Mouse (Mus musculus): ENCODE data around the gene Lrrc4b. TPM values are rescaled to one million over a fixed set of nuclear protein-coding genes. Genes with fewer than 3 reads are reported as not detected.
A peak's percentile ranks its signal among the peaks of the same experiment; 100 is the strongest.

Gene Lrrc4b
- polyA plus RNA-seq (2015; fragmentation: Nextera tagmentation; extraction: Ambion mirVana) = not detected in 2 replicates

DNA sequence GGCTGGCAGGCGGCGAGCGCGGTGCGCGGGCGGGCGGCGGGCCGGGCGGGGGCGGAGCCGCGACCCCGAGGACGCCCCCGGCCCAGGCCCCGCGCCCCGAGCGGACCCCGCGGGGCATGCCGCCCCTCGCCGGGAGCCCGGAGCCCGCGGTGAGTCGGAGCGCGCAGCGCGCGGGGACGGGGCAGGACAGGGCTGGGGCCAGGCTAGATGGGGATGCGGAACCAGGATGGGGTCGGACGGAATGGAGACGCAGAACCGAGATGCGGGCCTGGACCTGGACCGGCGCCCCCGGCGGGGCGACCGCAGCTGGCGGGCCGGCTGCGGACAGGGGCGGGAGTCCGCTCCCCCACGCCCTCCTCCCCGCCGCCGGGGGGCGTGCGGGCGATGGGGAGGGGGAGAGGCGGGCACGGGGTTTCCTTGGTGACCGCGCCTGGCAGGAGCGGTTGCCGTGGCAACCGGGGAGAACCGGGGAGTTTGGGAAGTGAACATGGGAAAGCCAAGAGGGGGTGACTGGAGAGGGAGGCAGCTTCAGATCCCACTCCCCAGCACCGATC lies at the start of gene Lrrc4b:
Gene Lrrc4b, plus strand, starts transcription at position 51 of the 554 bp plus-strand sequence.
- H3K9ac ChIP-seq (ENCODE audit: low read depth, low read length) = no peak within 1 kb of the TSS

DNA sequence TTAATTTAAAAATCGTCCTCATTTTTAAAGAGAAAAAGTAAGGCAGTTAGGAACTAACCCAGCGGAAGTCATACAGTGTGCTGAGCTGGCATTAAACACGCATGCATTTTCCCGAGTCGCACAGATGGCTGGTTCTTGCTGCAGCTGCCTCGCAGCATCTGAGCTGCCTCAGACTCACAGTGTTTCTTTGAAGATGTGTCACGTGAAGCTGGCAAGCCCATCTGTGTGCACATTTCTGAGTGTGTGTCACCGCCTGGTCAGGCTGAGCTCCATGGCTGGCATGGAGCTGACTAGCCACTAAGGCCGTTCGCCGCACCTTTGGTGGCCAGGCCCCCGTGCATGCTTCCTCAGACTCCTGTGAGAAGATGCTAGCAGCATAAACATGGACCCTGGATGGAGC lies 46.3 kb upstream of the Lrrc4b start:
- Histone ChIP-seq H3K36me3 (ENCODE audit: control insufficient read depth, insufficient read depth) (no peaks in the 10 kb centered on the region), H3K4me1 (ENCODE audit: control insufficient read depth, low read depth, low read length) (peaks cover 2% of the 10 kb centered on the region; the same call in 1 of the 2 replicates), H3K9me3 (replicated peaks; ENCODE audit: control insufficient read depth, low read length) (no peaks in the 10 kb centered on the region), H3K27me3 (ENCODE audit: control insufficient read depth, insufficient read depth, low read depth, low read length) (peaks cover 35% of the 10 kb centered on the region), H3K4me2 (ENCODE audit: low read depth, low read length) (no peak overlapping the region), H3K9ac (ENCODE audit: low read depth, low read length) (no peak overlapping the region), H3K4me3 (ENCODE audit: low read depth, low read length) (no peak overlapping the region), H3K27ac (ENCODE audit: low read length) (no peak overlapping the region)
- WGBS (ENCODE audit: insufficient replicate concordance) = 62% methylated on average over 12 of the region's 12 CpGs
- ATAC-seq (ENCODE audit: low read depth) = no peak

More for the DNA sequence above, at the start of gene Lrrc4b:
- no peak within 1 kb of the TSS for H3K4me3 ChIP-seq (ENCODE audit: low read depth, low read length)
- no peak within 1 kb of the TSS for H3K4me2 ChIP-seq (ENCODE audit: low read depth, low read length)
- ATAC-seq (ENCODE audit: low read depth) = no peak
- WGBS (ENCODE audit: insufficient replicate concordance) = under 1% methylated on average over 39 of the region's 69 CpGs
- H3K27me3 ChIP-seq (ENCODE audit: control insufficient read depth, insufficient read depth, low read depth, low read length) = peaks cover 60% of the 10 kb centered on the region
- peaks cover 8% of the 10 kb centered on the region for H3K4me1 ChIP-seq (ENCODE audit: control insufficient read depth, low read depth, low read length)
- no peaks in the 10 kb centered on the region for H3K36me3 ChIP-seq (ENCODE audit: control insufficient read depth, insufficient read depth)
- H3K27ac ChIP-seq (ENCODE audit: low read length) = no peak within 1 kb of the TSS
- H3K9me3 ChIP-seq (replicated peaks; ENCODE audit: control insufficient read depth, low read length) = no peaks in the 10 kb centered on the region

DNA sequence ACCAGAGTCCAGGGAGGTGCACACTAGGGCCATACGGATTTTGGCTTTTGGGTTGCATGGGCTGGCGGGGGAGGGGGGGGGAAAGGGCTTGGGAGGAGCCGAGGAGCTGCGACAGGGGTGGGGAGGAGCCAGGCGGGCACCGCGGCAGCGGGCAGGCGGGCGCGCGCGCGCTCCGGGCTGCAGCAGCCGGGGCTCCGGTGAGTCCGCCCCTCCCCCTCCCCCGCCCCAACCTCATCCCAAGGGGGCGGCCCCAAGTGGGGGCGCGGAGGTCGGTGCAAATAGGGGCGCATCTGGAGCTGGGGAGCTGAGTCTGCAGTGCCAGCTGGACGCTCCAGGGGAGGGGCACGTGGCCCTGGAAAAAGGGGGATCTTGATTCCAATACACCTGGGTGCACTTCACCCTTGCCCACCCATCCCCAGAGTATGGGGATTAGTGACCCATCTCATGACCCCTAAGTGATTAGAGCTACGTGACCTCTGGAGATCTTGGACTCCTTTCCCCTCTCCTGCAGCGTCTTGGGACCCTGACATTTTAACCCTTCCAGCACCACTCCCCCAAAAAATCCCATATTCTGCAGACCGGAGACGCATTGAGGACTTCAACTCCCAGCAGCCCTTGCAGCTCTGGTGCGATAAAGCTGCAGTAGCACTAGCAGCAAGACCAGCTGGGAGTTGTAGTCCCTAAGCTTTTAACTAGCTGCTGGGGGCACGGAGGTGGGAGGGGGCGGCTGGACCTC lies 44.7 kb upstream of the Lrrc4b start, which contains the start of gene Syt3:
Gene Syt3, plus strand, starts transcription at position 123 of the 736 bp plus-strand sequence.
- WGBS (ENCODE audit: insufficient replicate concordance) = 0% methylated on average over 27 of the region's 33 CpGs
- peak; percentile 24; the same call in 1 of the 2 replicates for ATAC-seq (ENCODE audit: low read depth)
- peaks cover 38% of the 10 kb centered on the region for H3K27me3 ChIP-seq (ENCODE audit: control insufficient read depth, insufficient read depth, low read depth, low read length)
- H3K4me3 ChIP-seq (ENCODE audit: low read depth, low read length) = peak within 1 kb of the TSS; percentile 37
- H3K4me1 ChIP-seq (ENCODE audit: control insufficient read depth, low read depth, low read length) = peaks cover 2% of the 10 kb centered on the region; the same call in 1 of the 2 replicates
- H3K9ac ChIP-seq (ENCODE audit: low read depth, low read length) = 0 out of 2 replicates have a peak within 1 kb of the TSS, but pooled peaks have one; percentile 28
- no peaks in the 10 kb centered on the region for H3K36me3 ChIP-seq (ENCODE audit: control insufficient read depth, insufficient read depth)
- peak within 1 kb of the TSS; percentile 65 for H3K4me2 ChIP-seq (ENCODE audit: low read depth, low read length)
- no peaks in the 10 kb centered on the region for H3K9me3 ChIP-seq (replicated peaks; ENCODE audit: control insufficient read depth, low read length)
- H3K27ac ChIP-seq (ENCODE audit: low read length) = no peak within 1 kb of the TSS

DNA sequence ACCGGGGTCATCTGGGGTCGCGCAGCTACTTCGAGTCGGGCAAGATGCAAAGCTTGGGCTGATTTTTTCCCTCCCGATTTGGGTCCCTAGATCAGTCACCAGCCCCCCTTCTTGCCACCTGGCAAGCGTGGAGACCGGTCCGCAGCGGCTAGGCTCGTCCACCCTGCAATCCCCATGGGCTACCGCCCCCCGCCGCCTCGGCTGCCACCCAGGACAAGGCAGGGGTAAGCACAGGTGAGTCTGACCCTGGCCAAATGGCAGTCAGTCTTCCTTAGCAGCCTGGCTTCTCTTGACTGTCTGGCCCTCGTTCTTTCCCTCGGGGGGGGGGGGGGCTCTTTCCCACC lies 44.1 kb upstream of the Lrrc4b start:
- Histone ChIP-seq H3K9me3 (replicated peaks; ENCODE audit: control insufficient read depth, low read length) (no peaks in the 10 kb centered on the region), H3K27me3 (ENCODE audit: control insufficient read depth, insufficient read depth, low read depth, low read length) (peaks cover 38% of the 10 kb centered on the region), H3K4me3 (ENCODE audit: low read depth, low read length) (peak overlapping the region; percentile 33), H3K9ac (ENCODE audit: low read depth, low read length) (no peak overlapping the region), H3K4me1 (ENCODE audit: control insufficient read depth, low read depth, low read length) (peaks cover 2% of the 10 kb centered on the region; the same call in 1 of the 2 replicates), H3K36me3 (ENCODE audit: control insufficient read depth, insufficient read depth) (no peaks in the 10 kb centered on the region), H3K4me2 (ENCODE audit: low read depth, low read length) (peak overlapping the region; percentile 65), H3K27ac (ENCODE audit: low read length) (no peak overlapping the region)
- 1% methylated on average over 16 of the region's 17 CpGs for WGBS (ENCODE audit: insufficient replicate concordance)
- ATAC-seq (ENCODE audit: low read depth) = no peak

DNA sequence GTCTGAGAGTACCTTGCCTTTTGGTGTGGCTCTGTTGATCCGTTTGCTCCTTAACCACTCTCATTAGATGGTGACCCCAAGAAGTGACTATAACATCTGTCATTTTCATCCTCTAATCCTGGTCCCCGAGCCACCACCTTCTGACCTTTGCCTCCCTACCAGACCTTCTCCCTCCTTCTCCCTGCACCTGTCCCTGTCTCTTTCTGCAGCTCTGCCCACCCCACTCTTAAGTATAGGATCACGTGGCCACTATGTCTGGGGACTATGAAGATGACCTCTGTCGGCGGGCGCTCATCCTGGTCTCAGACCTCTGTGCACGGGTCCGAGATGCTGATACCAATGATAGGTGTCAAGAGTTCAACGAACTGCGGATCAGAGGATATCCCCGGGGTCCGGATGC lies 43.1 kb upstream of the Lrrc4b start, which contains the start of gene 1700008O03Rik:
Gene 1700008O03Rik, minus strand, starts transcription at position 101 of the 400 bp plus-strand sequence.
- Histone ChIP-seq H3K9ac (ENCODE audit: low read depth, low read length) (no peak within 1 kb of the TSS), H3K27ac (ENCODE audit: low read length) (no peak within 1 kb of the TSS), H3K4me2 (ENCODE audit: low read depth, low read length) (peak within 1 kb of the TSS; percentile 65), H3K4me3 (ENCODE audit: low read depth, low read length) (peak within 1 kb of the TSS; percentile 33), H3K27me3 (ENCODE audit: control insufficient read depth, insufficient read depth, low read depth, low read length) (peaks cover 38% of the 10 kb centered on the region), H3K4me1 (ENCODE audit: control insufficient read depth, low read depth, low read length) (peaks cover 2% of the 10 kb centered on the region; the same call in 1 of the 2 replicates), H3K36me3 (ENCODE audit: control insufficient read depth, insufficient read depth) (no peaks in the 10 kb centered on the region), H3K9me3 (replicated peaks; ENCODE audit: control insufficient read depth, low read length) (no peaks in the 10 kb centered on the region)
- ATAC-seq (ENCODE audit: low read depth) = no peak
- WGBS (ENCODE audit: insufficient replicate concordance) = 60% methylated on average over 12 of the region's 12 CpGs

DNA sequence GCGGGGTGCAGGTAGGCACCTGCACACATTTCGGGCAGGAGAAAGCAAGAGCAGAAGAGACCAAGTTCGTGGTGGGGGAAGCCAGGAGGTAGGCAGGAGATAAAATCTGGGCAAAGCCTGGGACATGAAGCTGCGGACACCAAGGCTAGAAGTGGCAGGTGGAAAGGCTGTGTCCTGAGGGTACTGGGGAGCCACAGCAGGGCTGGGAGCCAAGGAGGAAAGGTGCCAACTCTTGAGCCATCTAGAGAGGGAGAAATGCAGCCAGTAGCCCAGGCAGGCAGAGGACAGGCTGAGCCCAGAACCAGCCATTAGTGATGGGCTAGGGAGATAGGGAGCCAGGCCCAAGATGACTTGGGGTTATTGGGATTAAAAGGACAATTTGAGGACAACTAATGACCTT lies 37.0 kb upstream of the Lrrc4b start:
- Histone ChIP-seq H3K4me1 (ENCODE audit: control insufficient read depth, low read depth, low read length) (no peaks in the 10 kb centered on the region), H3K27ac (ENCODE audit: low read length) (no peak overlapping the region), H3K36me3 (ENCODE audit: control insufficient read depth, insufficient read depth) (no peaks in the 10 kb centered on the region), H3K9ac (ENCODE audit: low read depth, low read length) (no peak overlapping the region), H3K27me3 (ENCODE audit: control insufficient read depth, insufficient read depth, low read depth, low read length) (peaks cover 5% of the 10 kb centered on the region; the same call in 1 of the 2 replicates), H3K4me3 (ENCODE audit: low read depth, low read length) (no peak overlapping the region), H3K4me2 (ENCODE audit: low read depth, low read length) (no peak overlapping the region), H3K9me3 (replicated peaks; ENCODE audit: control insufficient read depth, low read length) (no peaks in the 10 kb centered on the region)
- no peak for ATAC-seq (ENCODE audit: low read depth)
- 46% methylated on average over 4 of the region's 4 CpGs for WGBS (ENCODE audit: insufficient replicate concordance)

DNA sequence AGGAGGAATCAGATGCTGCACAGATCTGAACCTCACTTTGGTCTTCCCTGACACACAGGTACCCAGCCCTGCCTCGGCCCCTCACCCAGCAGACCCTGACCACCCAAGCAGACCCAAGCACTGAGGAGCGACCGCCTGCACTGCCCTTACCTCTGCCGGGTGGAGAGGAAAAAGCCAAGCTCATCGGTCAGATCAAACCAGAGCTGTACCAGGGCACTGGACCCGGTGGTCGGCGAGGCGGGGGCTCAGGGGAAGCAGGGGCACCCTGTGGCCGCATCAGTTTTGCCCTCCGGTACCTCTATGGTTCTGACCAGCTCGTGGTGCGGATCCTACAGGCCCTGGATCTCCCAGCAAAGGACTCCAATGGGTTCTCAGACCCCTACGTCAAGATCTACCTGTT lies 36.5 kb upstream of the Lrrc4b start:
- WGBS (ENCODE audit: insufficient replicate concordance) = 66% methylated on average over 14 of the region's 14 CpGs
- H3K36me3 ChIP-seq (ENCODE audit: control insufficient read depth, insufficient read depth) = no peaks in the 10 kb centered on the region
- H3K4me3 ChIP-seq (ENCODE audit: low read depth, low read length) = no peak overlapping the region
- no peak for ATAC-seq (ENCODE audit: low read depth)
- peaks cover 5% of the 10 kb centered on the region; the same call in 1 of the 2 replicates for H3K27me3 ChIP-seq (ENCODE audit: control insufficient read depth, insufficient read depth, low read depth, low read length)
- no peak overlapping the region for H3K27ac ChIP-seq (ENCODE audit: low read length)
- H3K4me1 ChIP-seq (ENCODE audit: control insufficient read depth, low read depth, low read length) = no peaks in the 10 kb centered on the region
- no peak overlapping the region for H3K4me2 ChIP-seq (ENCODE audit: low read depth, low read length)
- no peaks in the 10 kb centered on the region for H3K9me3 ChIP-seq (replicated peaks; ENCODE audit: control insufficient read depth, low read length)
- no peak overlapping the region for H3K9ac ChIP-seq (ENCODE audit: low read depth, low read length)

DNA sequence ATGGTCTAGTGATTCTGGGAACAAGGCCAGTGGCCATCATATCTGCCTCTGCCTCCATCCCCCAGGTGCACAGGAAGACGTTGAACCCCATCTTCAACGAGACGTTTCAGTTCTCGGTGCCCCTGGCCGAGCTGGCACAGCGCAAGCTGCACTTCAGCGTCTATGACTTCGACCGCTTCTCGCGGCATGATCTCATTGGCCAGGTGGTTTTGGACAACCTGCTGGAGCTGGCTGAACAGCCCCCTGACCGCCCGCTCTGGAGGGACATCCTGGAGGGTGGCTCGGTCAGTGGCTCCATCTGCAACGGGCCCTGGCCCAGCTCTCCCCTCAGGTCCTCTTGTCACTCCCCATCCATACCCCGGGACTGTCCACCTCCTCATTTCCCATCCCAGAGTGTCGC lies 35.5 kb upstream of the Lrrc4b start:
- Histone ChIP-seq H3K4me3 (ENCODE audit: low read depth, low read length) (no peak overlapping the region), H3K9ac (ENCODE audit: low read depth, low read length) (no peak overlapping the region), H3K4me2 (ENCODE audit: low read depth, low read length) (no peak overlapping the region), H3K36me3 (ENCODE audit: control insufficient read depth, insufficient read depth) (no peaks in the 10 kb centered on the region), H3K27ac (ENCODE audit: low read length) (no peak overlapping the region), H3K9me3 (replicated peaks; ENCODE audit: control insufficient read depth, low read length) (no peaks in the 10 kb centered on the region), H3K27me3 (ENCODE audit: control insufficient read depth, insufficient read depth, low read depth, low read length) (no peaks in the 10 kb centered on the region), H3K4me1 (ENCODE audit: control insufficient read depth, low read depth, low read length) (no peaks in the 10 kb centered on the region)
- ATAC-seq (ENCODE audit: low read depth) = no peak
- 72% methylated on average over 17 of the region's 17 CpGs for WGBS (ENCODE audit: insufficient replicate concordance)

DNA sequence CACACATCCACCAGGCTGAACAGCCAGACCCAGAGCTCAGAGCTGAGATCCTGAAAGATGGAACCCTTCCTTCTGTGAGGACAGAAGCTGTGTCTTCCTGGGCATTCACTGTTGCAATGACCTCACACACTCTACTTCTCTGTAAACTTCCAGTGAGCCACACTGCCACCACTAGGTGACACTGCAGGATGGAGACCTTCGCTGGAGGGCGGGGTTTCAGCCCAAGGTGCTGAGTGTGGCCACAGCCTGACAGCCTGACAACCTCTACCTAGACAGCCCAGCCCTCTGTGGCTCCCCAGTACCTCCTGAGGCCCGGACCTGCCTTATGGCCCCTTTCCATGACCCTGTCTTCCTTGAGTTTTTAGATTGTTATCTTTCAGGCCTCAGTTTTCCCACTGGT lies 30.2 kb upstream of the Lrrc4b start:
- Histone ChIP-seq H3K36me3 (ENCODE audit: control insufficient read depth, insufficient read depth) (no peaks in the 10 kb centered on the region), H3K4me3 (ENCODE audit: low read depth, low read length) (no peak overlapping the region), H3K27ac (ENCODE audit: low read length) (no peak overlapping the region), H3K4me2 (ENCODE audit: low read depth, low read length) (no peak overlapping the region), H3K9me3 (replicated peaks; ENCODE audit: control insufficient read depth, low read length) (no peaks in the 10 kb centered on the region), H3K4me1 (ENCODE audit: control insufficient read depth, low read depth, low read length) (no peaks in the 10 kb centered on the region), H3K27me3 (ENCODE audit: control insufficient read depth, insufficient read depth, low read depth, low read length) (no peaks in the 10 kb centered on the region; the same call in 1 of the 2 replicates), H3K9ac (ENCODE audit: low read depth, low read length) (no peak overlapping the region)
- 13% methylated on average over 3 of the region's 3 CpGs for WGBS (ENCODE audit: insufficient replicate concordance)
- ATAC-seq (ENCODE audit: low read depth) = peak; percentile 76
